Mouse (Mus musculus) lung, embryonic 14.5 days (tissue): ENCODE data around the gene Taf11. TPM values are rescaled to one million over a fixed set of nuclear protein-coding genes. Genes with fewer than 3 reads are reported as not detected.

Experiments used
- ATAC-seq: fragments of 200-750 bp; cut with Nextera tagmentation; 2 replicates; pipeline ENCODE4 v1.8.0; 2017; ENCODE audit warnings: mild to moderate bottlenecking, moderate TSS enrichment, moderate library complexity; ENCODE audit not compliant: insufficient read depth
- DNase-seq: peaks from one replicate; pipeline ENCODE4 v3.0.0-alpha.2; 2015
- H3K27ac ChIP-seq: fragments of 300-500 bp; sonication (generic); 2 replicates; pipeline ENCODE4 v1.5.1; 2014; ENCODE audit warnings: low read depth, mild to moderate bottlenecking, moderate library complexity
- H3K27me3 ChIP-seq: fragments of 300-500 bp; sonication (generic); 2 replicates; pipeline ENCODE4 v1.6.1; 2014; ENCODE audit warnings: low read length, control low read depth; ENCODE audit not compliant: insufficient read depth
- H3K36me3 ChIP-seq: fragments of 300-500 bp; sonication (generic); 2 replicates; pipeline ENCODE4 v1.6.1; 2014; ENCODE audit warnings: control low read depth; ENCODE audit not compliant: insufficient read depth
- H3K4me1 ChIP-seq: fragments of 300-500 bp; sonication (generic); 2 replicates; pipeline ENCODE4 v1.6.1; 2014; ENCODE audit warnings: antibody characterized with exemption, control low read depth; ENCODE audit not compliant: insufficient read depth
- H3K4me2 ChIP-seq: fragments of 300-500 bp; sonication (generic); 2 replicates; pipeline ENCODE4 v1.6.1; 2014; ENCODE audit warnings: mild to moderate bottlenecking
- H3K4me3 ChIP-seq: fragments of 300-500 bp; sonication (generic); 2 replicates; pipeline ENCODE4 v1.5.1; 2014; ENCODE audit warnings: low read depth, low read length
- H3K9ac ChIP-seq: fragments of 300-500 bp; sonication (generic); 2 replicates; pipeline ENCODE4 v1.6.1; 2014
- H3K9me3 ChIP-seq: fragments of 300-500 bp; sonication (generic); 2 replicates; pipeline ENCODE4 v1.6.1; 2016; ENCODE audit warnings: low read depth, low read length, control low read depth
- CTCF ChIP-seq: IDR thresholded peaks from 2 replicates; pipeline ENCODE4 v1.5.1; 2016; ENCODE audit warnings: antibody characterized with exemption, low read depth
- WGBS: fragments of 180-500 bp; shearing (Covaris S2); extraction: QIAGEN DNeasy Blood & Tissue Kit; methylation state at CpG from one replicate; pipeline ENCODE4 v1.1.7; 2014; 5-methylcytosine and 5-hydroxymethylcytosine counted together
- polyA plus RNA-seq: library from polyadenylated mRNA; unstranded; fragments of >200 nt; fragmentation: Nextera tagmentation; extraction: Ambion mirVana; gene quantifications from 2 replicates; pipeline ENCODE4 v1.2.1, GENCODE M21; 2014

The Taf11 gene
- polyA plus RNA-seq, 1 experiment from 2014 or later: 68.5 TPM

GRCm38 (mm10) chr17:27922174-27922712, 12.6 kb upstream of the Taf11 start:
- no peak for TF ChIP-seq CTCF
- H3K27ac ChIP-seq: no peak overlapping the region
- H3K4me2 ChIP-seq: no peak overlapping the region
- ATAC-seq (no peak), DNase-seq (peak; percentile 76)
- peaks cover 25% of the 10 kb centered on the region for H3K4me1 ChIP-seq
- no peaks in the 10 kb centered on the region for H3K9me3 ChIP-seq
- 47% methylated on average over 11 of the region's 11 CpGs for WGBS
- H3K4me3 ChIP-seq: no peak overlapping the region
- no peak overlapping the region for H3K9ac ChIP-seq
- H3K36me3 ChIP-seq: no peaks in the 10 kb centered on the region
- no peaks in the 10 kb centered on the region for H3K27me3 ChIP-seq

- ATAC-seq: peak; percentile 36; the same call in 1 of the 2 replicates
- peak; percentile 73 for DNase-seq
- Histone ChIP-seq H3K4me2 (no peak overlapping the region), H3K4me3 (no peak overlapping the region), H3K4me1 (peaks cover 20% of the 10 kb centered on the region), H3K9ac (no peak overlapping the region), H3K9me3 (no peaks in the 10 kb centered on the region), H3K36me3 (no peaks in the 10 kb centered on the region), H3K27ac (0 out of 2 replicates have a peak overlapping the region, but pooled peaks have one; percentile 32), H3K27me3 (no peaks in the 10 kb centered on the region)
- 62% methylated on average over 4 of the region's 4 CpGs for WGBS
- no peak for TF ChIP-seq CTCF
Observed at GRCm38 (mm10) chr17:27920676-27921075, 11.0 kb upstream of the Taf11 start.

GRCm38 (mm10) chr17:27916366-27916765, 6.7 kb upstream of the Taf11 start:
- peak overlapping the region; percentile 42; the same call in 1 of the 2 replicates for H3K27ac ChIP-seq
- H3K4me3 ChIP-seq: no peak overlapping the region
- 43% methylated on average over 4 of the region's 4 CpGs for WGBS
- ATAC-seq (peak; percentile 62; the same call in 1 of the 2 replicates), DNase-seq (peak; percentile 67)
- TF ChIP-seq CTCF: no peak
- H3K27me3 ChIP-seq: no peaks in the 10 kb centered on the region
- 0 out of 2 replicates have a peak, but pooled peaks cover 3% of the 10 kb centered on the region for H3K4me1 ChIP-seq
- H3K4me2 ChIP-seq: no peak overlapping the region
- H3K36me3 ChIP-seq: peaks cover 11% of the 10 kb centered on the region; the same call in 1 of the 2 replicates
- no peaks in the 10 kb centered on the region for H3K9me3 ChIP-seq
- H3K9ac ChIP-seq: no peak overlapping the region

DNA sequence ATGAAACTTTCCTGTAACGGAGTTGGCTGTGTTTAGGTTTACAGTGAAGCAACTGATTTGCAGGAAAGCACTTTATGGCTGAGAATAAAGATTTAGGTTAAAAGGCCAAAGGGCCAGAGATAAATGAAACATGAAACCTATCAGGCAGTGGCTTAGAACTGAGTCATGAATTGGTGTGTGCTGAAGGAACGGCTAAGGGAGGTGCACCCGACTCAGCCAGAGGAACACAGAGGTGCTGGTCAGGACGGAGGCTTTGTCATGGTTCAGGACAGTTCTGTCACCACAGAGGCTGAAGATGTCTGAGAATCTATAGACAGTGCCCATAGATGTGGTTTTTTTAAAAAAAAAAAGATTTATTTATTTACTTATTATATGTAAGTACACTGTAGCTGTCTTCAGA, 5.1 kb upstream of the Taf11 start:
- Histone ChIP-seq H3K27me3 (no peaks in the 10 kb centered on the region), H3K9ac (no peak overlapping the region), H3K4me1 (no peaks in the 10 kb centered on the region), H3K36me3 (peaks cover 11% of the 10 kb centered on the region; the same call in 1 of the 2 replicates), H3K4me3 (no peak overlapping the region), H3K4me2 (no peak overlapping the region), H3K9me3 (no peaks in the 10 kb centered on the region), H3K27ac (no peak overlapping the region)
- 54% methylated on average over 4 of the region's 4 CpGs for WGBS
- no peak for DNase-seq
- no peak for TF ChIP-seq CTCF
- no peak for ATAC-seq

- Histone ChIP-seq H3K4me2 (peak overlapping the region; percentile 72), H3K4me3 (no peak overlapping the region), H3K9me3 (no peaks in the 10 kb centered on the region), H3K4me1 (peaks cover 3% of the 10 kb centered on the region; the same call in 1 of the 2 replicates), H3K27ac (no peak overlapping the region), H3K9ac (no peak overlapping the region), H3K27me3 (no peaks in the 10 kb centered on the region), H3K36me3 (peaks cover 11% of the 10 kb centered on the region; the same call in 1 of the 2 replicates)
- no peak for TF ChIP-seq CTCF
- ATAC-seq: no peak
- 92% methylated on average over 7 of the region's 7 CpGs for WGBS
- DNase-seq: no peak
Observed at GRCm38 (mm10) chr17:27911371-27911770, 1.7 kb upstream of the Taf11 start.

GRCm38 (mm10) chr17:27908888-27909621, 589 bp downstream of the Taf11 start, which contains the start of gene Anks1:
Gene Anks1 (plus strand): TSS chr17:27909306.
- peak within 1 kb of the TSS; percentile 72 for H3K4me2 ChIP-seq
- H3K4me3 ChIP-seq: peak within 1 kb of the TSS; percentile 93
- under 1% methylated on average over 78 of the region's 78 CpGs for WGBS
- peaks cover 18% of the 10 kb centered on the region; the same call in 1 of the 2 replicates for H3K36me3 ChIP-seq
- H3K4me1 ChIP-seq: peaks cover 3% of the 10 kb centered on the region; the same call in 1 of the 2 replicates
- no peaks in the 10 kb centered on the region for H3K9me3 ChIP-seq
- H3K27ac ChIP-seq: peak within 1 kb of the TSS; percentile 89
- DNase-seq (peak; percentile 89), ATAC-seq (peak; percentile 84)
- no peak; the same call in 1 of the 2 replicates for TF ChIP-seq CTCF
- peak within 1 kb of the TSS; percentile 90 for H3K9ac ChIP-seq
- no peaks in the 10 kb centered on the region for H3K27me3 ChIP-seq
